Mouse (Mus musculus): ENCODE measurements around the gene Scamp3.

DNA sequence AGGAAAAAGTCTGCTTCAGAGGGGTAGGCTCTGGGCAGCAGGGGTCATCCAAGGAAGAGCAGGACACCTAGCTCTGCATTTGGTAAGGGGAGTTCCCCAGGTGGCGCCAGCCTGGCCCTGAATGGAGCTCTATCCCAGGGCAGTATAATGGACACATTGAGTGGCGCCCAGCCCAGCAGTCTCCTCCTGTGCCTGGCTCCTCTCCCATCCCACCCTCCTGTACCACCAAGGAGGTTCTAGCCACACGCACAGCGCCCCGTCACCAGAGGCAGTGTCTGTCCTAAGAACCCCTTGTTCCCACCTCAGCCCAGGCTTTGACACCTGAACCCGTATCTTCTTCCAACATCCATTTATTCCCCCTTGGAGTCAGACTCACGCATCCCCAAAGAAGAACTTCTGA is 32.5 kb downstream of the Scamp3 start:
- no peak for TF ChIP-seq CTCF (IDR thresholded peaks at IDR 0.05; ENCODE audit: low read depth, low read length)
- no peak for TF ChIP-seq POLR2A (IDR thresholded peaks at IDR 0.05; ENCODE audit: borderline replicate concordance, low read depth, low read length)

Measured in bone marrow macrophage, adult 2 months (primary cell).